Mouse (Mus musculus) stomach, postnatal 0 days (tissue): ENCODE measurements around the gene Dcn. TPM values are rescaled to one million over a fixed set of nuclear protein-coding genes. Genes with fewer than 3 reads are reported as not detected.

Experiments
- ATAC-seq: fragments of 200-750 bp; cut with Nextera tagmentation; 2 replicates; pipeline ENCODE4 v1.8.0; 2017; ENCODE audit not compliant: low FRiP score, low TSS enrichment
- DNase-seq: peaks from one replicate; pipeline ENCODE4 v3.0.0-alpha.2; 2016; ENCODE audit warnings: low spot score
- H3K27ac ChIP-seq: fragments of 300-500 bp; sonication (generic); replicated peaks from 2 replicates; pipeline ENCODE4 v1.5.1; 2014; ENCODE audit warnings: mild to moderate bottlenecking, control low read depth
- H3K27me3 ChIP-seq: fragments of 300-500 bp; sonication (generic); 2 replicates; pipeline ENCODE4 v1.6.1; 2014; ENCODE audit warnings: low read length; ENCODE audit not compliant: control insufficient read depth, insufficient read depth
- H3K36me3 ChIP-seq: fragments of 300-500 bp; sonication (generic); 2 replicates; pipeline ENCODE4 v1.6.1; 2014; ENCODE audit warnings: low read length, mixed read lengths; ENCODE audit not compliant: control insufficient read depth, insufficient read depth
- H3K4me1 ChIP-seq: fragments of 300-500 bp; sonication (generic); replicated peaks from 2 replicates; pipeline ENCODE4 v1.6.1; 2014; ENCODE audit warnings: antibody characterized with exemption; ENCODE audit not compliant: control insufficient read depth, insufficient read depth
- H3K4me2 ChIP-seq: fragments of 300-500 bp; sonication (generic); replicated peaks from 2 replicates; pipeline ENCODE4 v1.6.1; 2014; ENCODE audit warnings: low read depth, mild to moderate bottlenecking, control low read depth, moderate library complexity
- H3K4me3 ChIP-seq: fragments of 300-500 bp; sonication (generic); 2 replicates; pipeline ENCODE4 v1.5.1; 2014; ENCODE audit warnings: low read depth, low read length, control low read depth
- H3K9ac ChIP-seq: fragments of 300-500 bp; sonication (generic); 2 replicates; pipeline ENCODE4 v1.6.1; 2014; ENCODE audit warnings: mild to moderate bottlenecking, low read length, control low read depth, mixed read lengths
- H3K9me3 ChIP-seq: fragments of 300-500 bp; sonication (generic); 2 replicates; pipeline ENCODE4 v1.6.1; 2016; ENCODE audit warnings: low read length; ENCODE audit not compliant: control insufficient read depth
- CTCF ChIP-seq: IDR thresholded peaks from 2 replicates; pipeline ENCODE4 v1.5.1; 2016; ENCODE audit warnings: antibody characterized with exemption, low read depth, mild to moderate bottlenecking, moderate library complexity
- EP300 ChIP-seq: optimal IDR thresholded peaks from 2 replicates; pipeline ENCODE3; 2016; ENCODE audit warnings: antibody characterized with exemption
- WGBS: fragments of 180-500 bp; shearing (Covaris S2); extraction: QIAGEN DNeasy Blood & Tissue Kit; methylation state at CpG from one replicate; pipeline ENCODE4 v1.1.7; 2014; 5-methylcytosine and 5-hydroxymethylcytosine counted together
- polyA plus RNA-seq: library from polyadenylated mRNA; unstranded; fragments of >200 nt; fragmentation: Nextera tagmentation; extraction: Ambion mirVana; gene quantifications from 2 replicates; pipeline ENCODE4 v1.2.1, GENCODE M21; 2015

Dcn gene
- polyA plus RNA-seq, 1 experiment from 2014 or later: 601 TPM

DNA sequence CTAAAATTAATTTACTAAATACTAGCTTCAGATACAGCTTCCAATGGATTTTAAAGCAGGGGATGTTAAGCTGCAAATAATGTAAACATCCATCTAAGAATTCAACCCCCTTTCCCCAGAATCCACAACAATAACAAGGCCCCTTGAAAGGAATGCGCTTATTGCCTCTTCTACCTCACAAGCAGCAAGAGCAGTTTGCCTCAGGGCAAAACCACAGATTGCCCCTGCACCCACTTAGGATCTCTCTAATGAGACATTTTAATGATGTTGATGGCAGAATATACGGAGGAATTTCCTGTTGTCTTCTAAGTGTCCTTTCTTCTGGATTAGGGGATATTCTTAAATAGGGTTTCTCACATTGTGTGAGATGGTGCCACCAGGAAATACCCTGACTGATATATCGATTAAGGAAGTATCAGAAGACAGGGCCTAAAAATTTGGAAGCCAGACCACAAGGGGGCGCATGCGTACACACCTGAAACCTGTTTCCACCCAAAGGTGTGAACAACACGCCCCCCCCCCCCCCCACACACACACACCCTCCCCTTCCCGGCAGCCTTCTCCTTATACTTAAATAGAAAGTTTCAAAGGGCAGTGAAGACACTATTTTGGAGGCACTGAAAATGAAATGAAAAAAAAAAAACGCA, 88.2 kb downstream of the Dcn start:
- no peak overlapping the region; the same call in 1 of the 2 replicates for H3K4me3 ChIP-seq
- H3K27ac ChIP-seq: no peak overlapping the region
- peak; percentile 17 for DNase-seq
- ATAC-seq: no peak
- 61% methylated on average over 8 of the region's 8 CpGs for WGBS
- H3K9me3 ChIP-seq: no peaks in the 10 kb centered on the region
- no peak overlapping the region for H3K9ac ChIP-seq
- no peaks in the 10 kb centered on the region for H3K27me3 ChIP-seq
- H3K36me3 ChIP-seq: peaks cover 2% of the 10 kb centered on the region; the same call in 1 of the 2 replicates
- H3K4me2 ChIP-seq: peak overlapping the region; percentile 35
- no peak for TF ChIP-seq EP300
- TF ChIP-seq CTCF: peak; percentile 48
- H3K4me1 ChIP-seq: no peaks in the 10 kb centered on the region

Other genes starting within 250 kb of the Dcn start
- 143 and 155 TPM in 2 replicates for gene Lum, start 85.5 kb downstream of the Dcn start, polyA plus RNA-seq
- gene Kera, start 127.3 kb downstream of the Dcn start, polyA plus RNA-seq: 0.35 TPM in 2 replicates
- 0.54 and 0.89 TPM in 2 replicates for gene Epyc, start 164.5 kb downstream of the Dcn start, polyA plus RNA-seq
- gene Ccer1, start 213.4 kb downstream of the Dcn start, polyA plus RNA-seq: not detected in 2 replicates
- not detected in 2 replicates for gene C030005K15Rik, start 247.1 kb downstream of the Dcn start, polyA plus RNA-seq